Mouse (Mus musculus): Measurements from ENCODE around the gene Olfr510. TPM values are rescaled to one million over a fixed set of nuclear protein-coding genes. Genes with fewer than 3 reads are reported as not detected.

The Olfr510 gene
- polyA plus RNA-seq, 1 experiment from 2014 or later = not detected

Other genes with a start within 250 kb of the Olfr510 start
- gene Olfr497, start 246.0 kb upstream of the Olfr510 start, polyA plus RNA-seq (2015; fragmentation: Nextera tagmentation; extraction: Ambion mirVana) = not detected in 2 replicates
- not detected in 2 replicates for gene Olfr498, start 201.1 kb upstream of the Olfr510 start, polyA plus RNA-seq (2015; fragmentation: Nextera tagmentation; extraction: Ambion mirVana)
- not detected in 2 replicates for gene Olfr502, start 141.4 kb upstream of the Olfr510 start, polyA plus RNA-seq (2015; fragmentation: Nextera tagmentation; extraction: Ambion mirVana)
- gene Olfr503, start 121.9 kb upstream of the Olfr510 start, polyA plus RNA-seq (2015; fragmentation: Nextera tagmentation; extraction: Ambion mirVana) = not detected in 2 replicates
- gene Olfr504, start 100.6 kb upstream of the Olfr510 start, polyA plus RNA-seq (2015; fragmentation: Nextera tagmentation; extraction: Ambion mirVana) = not detected in 2 replicates
- gene Olfr506, start 55.6 kb upstream of the Olfr510 start, polyA plus RNA-seq (2015; fragmentation: Nextera tagmentation; extraction: Ambion mirVana) = not detected in 2 replicates
- not detected in 2 replicates for gene Olfr507, start 44.6 kb upstream of the Olfr510 start, polyA plus RNA-seq (2015; fragmentation: Nextera tagmentation; extraction: Ambion mirVana)
- not detected in 2 replicates for gene Olfr508, start 36.4 kb upstream of the Olfr510 start, polyA plus RNA-seq (2015; fragmentation: Nextera tagmentation; extraction: Ambion mirVana)
- not detected in 2 replicates for gene Olfr509, start 14.5 kb upstream of the Olfr510 start, polyA plus RNA-seq (2015; fragmentation: Nextera tagmentation; extraction: Ambion mirVana)
- not detected in 2 replicates for gene Olfr512, start 46.9 kb downstream of the Olfr510 start, polyA plus RNA-seq (2015; fragmentation: Nextera tagmentation; extraction: Ambion mirVana)
- gene Olfr513, start 84.6 kb downstream of the Olfr510 start, polyA plus RNA-seq (2015; fragmentation: Nextera tagmentation; extraction: Ambion mirVana) = not detected in 2 replicates
- gene Olfr514, start 159.6 kb downstream of the Olfr510 start, polyA plus RNA-seq (2015; fragmentation: Nextera tagmentation; extraction: Ambion mirVana) = not detected in 2 replicates
- not detected in 2 replicates for gene Olfr516, start 184.1 kb downstream of the Olfr510 start, polyA plus RNA-seq (2015; fragmentation: Nextera tagmentation; extraction: Ambion mirVana)
- not detected in 2 replicates for gene Olfr517, start 206.0 kb downstream of the Olfr510 start, polyA plus RNA-seq (2015; fragmentation: Nextera tagmentation; extraction: Ambion mirVana)
- not detected in 2 replicates for gene Olfr518, start 218.6 kb downstream of the Olfr510 start, polyA plus RNA-seq (2015; fragmentation: Nextera tagmentation; extraction: Ambion mirVana)
- gene Olfr519, start 228.0 kb downstream of the Olfr510 start, polyA plus RNA-seq (2015; fragmentation: Nextera tagmentation; extraction: Ambion mirVana) = not detected in 2 replicates

All from hindbrain, embryonic 16.5 days (tissue).